Mouse (Mus musculus): ENCODE results near the gene B4galnt3. TPM values are rescaled to one million over a fixed set of nuclear protein-coding genes. Genes with fewer than 3 reads are reported as not detected.
"Not testable (repeated sequence)": the region's sequence is repeated elsewhere in the genome, so short reads cannot be mapped to it uniquely, and the experiment has no call there.

The B4galnt3 gene
- polyA plus RNA-seq, 1 experiment from 2014 or later, result 1.3 TPM

- DNase-seq (ENCODE audit: low spot score), result no peak
- H3K36me3 ChIP-seq (ENCODE audit: control insufficient read depth, insufficient read depth, low read length), result no peaks in the 10 kb centered on the region
- H3K4me1 ChIP-seq (ENCODE audit: control insufficient read depth, insufficient read depth, low read length), result no peaks in the 10 kb centered on the region
- H3K4me2 ChIP-seq (ENCODE audit: low read depth, low read length), result no peak overlapping the region
- no peak for ATAC-seq (ENCODE audit: low read depth)
- no peak overlapping the region for H3K27ac ChIP-seq (replicated peaks; ENCODE audit: low read depth, low read length)
- H3K27me3 ChIP-seq (replicated peaks; ENCODE audit: control insufficient read depth, insufficient read depth, low read length), result no peaks in the 10 kb centered on the region
- H3K4me3 ChIP-seq (ENCODE audit: low read depth, low read length), result no peak overlapping the region
- WGBS, result 55% methylated on average over 3 of the region's 3 CpGs
- H3K9me3 ChIP-seq (ENCODE audit: control insufficient read depth, low read length), result no peaks in the 10 kb centered on the region
- no peak overlapping the region for H3K9ac ChIP-seq (ENCODE audit: low read depth, low read length)
Observed at GRCm38 (mm10) chr6:120309787-120310186, 15.4 kb upstream of the B4galnt3 start.

DNA sequence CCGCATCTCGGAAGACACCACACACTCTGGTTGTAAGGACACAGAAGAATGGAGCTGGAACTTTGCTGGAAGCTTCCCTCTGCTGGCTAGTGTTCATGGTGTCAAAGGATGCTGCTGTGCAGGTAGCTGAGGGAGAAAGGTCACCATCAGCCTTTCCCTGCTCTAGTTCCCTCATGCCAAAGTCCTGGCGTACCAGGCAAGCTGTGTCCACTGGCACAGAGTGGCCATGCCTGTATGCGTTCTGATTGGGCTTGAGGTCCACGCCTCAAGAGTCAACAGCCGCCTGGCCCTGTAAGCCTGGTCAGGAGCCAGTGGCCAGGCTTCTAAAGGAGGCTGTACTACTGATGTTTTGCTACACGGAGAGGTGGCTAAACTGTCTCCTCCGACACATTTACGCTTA is 15.0 kb upstream of the B4galnt3 start:
- Histone ChIP-seq H3K9ac (ENCODE audit: low read depth, low read length) (no peak overlapping the region), H3K4me2 (ENCODE audit: low read depth, low read length) (no peak overlapping the region), H3K27ac (replicated peaks; ENCODE audit: low read depth, low read length) (no peak overlapping the region), H3K36me3 (ENCODE audit: control insufficient read depth, insufficient read depth, low read length) (no peaks in the 10 kb centered on the region), H3K9me3 (ENCODE audit: control insufficient read depth, low read length) (no peaks in the 10 kb centered on the region), H3K4me3 (ENCODE audit: low read depth, low read length) (no peak overlapping the region), H3K4me1 (ENCODE audit: control insufficient read depth, insufficient read depth, low read length) (no peaks in the 10 kb centered on the region), H3K27me3 (replicated peaks; ENCODE audit: control insufficient read depth, insufficient read depth, low read length) (no peaks in the 10 kb centered on the region)
- 72% methylated on average over 9 of the region's 9 CpGs for WGBS
- DNase-seq (ENCODE audit: low spot score) (no peak), ATAC-seq (ENCODE audit: low read depth) (no peak)

DNA sequence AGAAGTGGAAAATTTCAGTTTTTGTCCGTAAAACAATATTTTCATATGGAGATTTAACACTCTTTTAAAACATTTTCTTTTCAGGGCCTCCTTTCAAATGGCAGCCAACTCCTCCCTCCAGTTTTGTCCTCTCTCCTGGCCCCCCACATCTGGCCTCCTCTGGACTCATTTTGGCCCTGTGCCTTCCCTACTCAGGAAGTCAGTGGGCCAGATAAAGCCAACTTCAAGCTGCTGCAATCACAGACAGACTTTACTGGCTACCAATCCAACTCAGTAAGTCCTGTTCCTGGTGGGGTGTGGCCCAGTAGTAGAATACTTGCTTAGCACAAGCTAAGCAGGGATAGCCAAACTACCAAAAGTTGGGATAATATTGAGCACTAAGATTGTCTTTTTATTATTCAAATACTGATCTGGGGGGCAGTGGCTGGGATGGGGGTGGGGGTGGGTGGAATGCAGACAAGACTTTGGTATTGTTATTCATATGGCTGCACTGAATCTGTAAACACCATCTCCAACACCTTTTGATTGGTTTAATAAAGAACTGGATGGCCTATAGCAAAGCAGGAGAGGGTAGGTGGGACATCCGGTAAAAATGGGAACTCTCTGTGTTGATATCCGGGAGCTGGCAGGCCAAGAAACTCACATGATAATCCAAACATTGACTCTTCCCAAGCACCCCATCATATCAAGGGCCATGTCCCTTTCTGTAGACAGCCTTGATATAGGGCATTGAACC is 12.7 kb upstream of the B4galnt3 start:
- no peaks in the 10 kb centered on the region for H3K36me3 ChIP-seq (ENCODE audit: control insufficient read depth, insufficient read depth, low read length)
- H3K9me3 ChIP-seq (ENCODE audit: control insufficient read depth, low read length), result no peaks in the 10 kb centered on the region
- no peak overlapping the region for H3K4me3 ChIP-seq (ENCODE audit: low read depth, low read length)
- H3K27ac ChIP-seq (replicated peaks; ENCODE audit: low read depth, low read length), result no peak overlapping the region
- H3K4me1 ChIP-seq (ENCODE audit: control insufficient read depth, insufficient read depth, low read length), result no peaks in the 10 kb centered on the region
- DNase-seq (ENCODE audit: low spot score) (no peak), ATAC-seq (ENCODE audit: low read depth) (no peak)
- H3K27me3 ChIP-seq (replicated peaks; ENCODE audit: control insufficient read depth, insufficient read depth, low read length), result no peaks in the 10 kb centered on the region
- WGBS, result 80% methylated on average over 3 of the region's 3 CpGs
- no peak overlapping the region for H3K4me2 ChIP-seq (ENCODE audit: low read depth, low read length)
- no peak overlapping the region for H3K9ac ChIP-seq (ENCODE audit: low read depth, low read length)

- no peaks in the 10 kb centered on the region for H3K9me3 ChIP-seq (ENCODE audit: control insufficient read depth, low read length)
- peak overlapping the region; percentile 43 for H3K9ac ChIP-seq (ENCODE audit: low read depth, low read length)
- peak overlapping the region; percentile 27; the same call in 1 of the 2 replicates for H3K4me3 ChIP-seq (ENCODE audit: low read depth, low read length)
- WGBS, result 11% methylated on average over 16 of the region's 16 CpGs
- peak overlapping the region; percentile 51 for H3K4me2 ChIP-seq (ENCODE audit: low read depth, low read length)
- H3K27me3 ChIP-seq (replicated peaks; ENCODE audit: control insufficient read depth, insufficient read depth, low read length), result no peaks in the 10 kb centered on the region
- H3K36me3 ChIP-seq (ENCODE audit: control insufficient read depth, insufficient read depth, low read length), result no peaks in the 10 kb centered on the region
- no peaks in the 10 kb centered on the region for H3K4me1 ChIP-seq (ENCODE audit: control insufficient read depth, insufficient read depth, low read length)
- peak overlapping the region; percentile 45 for H3K27ac ChIP-seq (replicated peaks; ENCODE audit: low read depth, low read length)
- DNase-seq (ENCODE audit: low spot score), result peak; percentile 57
- peak; percentile 45; the same call in 1 of the 2 replicates for ATAC-seq (ENCODE audit: low read depth)
Observed at GRCm38 (mm10) chr6:120302755-120303316, 8.5 kb upstream of the B4galnt3 start.

GRCm38 (mm10) chr6:120301137-120301536 is 6.8 kb upstream of the B4galnt3 start:
- no peaks in the 10 kb centered on the region for H3K27me3 ChIP-seq (replicated peaks; ENCODE audit: control insufficient read depth, insufficient read depth, low read length)
- H3K27ac ChIP-seq (replicated peaks; ENCODE audit: low read depth, low read length), result no peak overlapping the region
- ATAC-seq (ENCODE audit: low read depth) (0 out of 2 replicates have a peak, but pooled peaks have one; percentile 48), DNase-seq (ENCODE audit: low spot score) (peak; percentile 83)
- no peaks in the 10 kb centered on the region for H3K4me1 ChIP-seq (ENCODE audit: control insufficient read depth, insufficient read depth, low read length)
- H3K4me3 ChIP-seq (ENCODE audit: low read depth, low read length), result no peak overlapping the region
- no peak overlapping the region for H3K9ac ChIP-seq (ENCODE audit: low read depth, low read length)
- 24% methylated on average over 6 of the region's 6 CpGs for WGBS
- H3K4me2 ChIP-seq (ENCODE audit: low read depth, low read length), result no peak overlapping the region
- no peaks in the 10 kb centered on the region for H3K36me3 ChIP-seq (ENCODE audit: control insufficient read depth, insufficient read depth, low read length)
- no peaks in the 10 kb centered on the region for H3K9me3 ChIP-seq (ENCODE audit: control insufficient read depth, low read length)

DNA sequence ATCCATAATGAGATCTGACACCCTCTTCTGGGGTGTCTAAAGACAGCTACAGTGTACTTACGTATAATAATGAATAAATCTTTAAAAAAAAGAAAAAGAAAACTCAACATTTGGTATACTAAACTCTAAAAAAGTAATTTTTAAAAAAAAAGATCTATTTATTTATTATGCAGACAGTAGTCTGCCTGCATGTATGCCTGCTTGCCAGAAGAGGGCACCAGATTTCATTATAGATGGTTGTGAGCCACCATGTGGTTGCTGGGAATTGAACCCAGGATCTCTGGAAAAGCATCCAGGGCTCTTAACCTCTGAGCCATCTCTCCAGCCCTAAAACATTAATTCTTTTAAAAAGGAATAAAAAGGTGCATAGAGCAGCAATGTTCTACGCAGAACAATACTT is 2.2 kb upstream of the B4galnt3 start:
- H3K4me3 ChIP-seq (ENCODE audit: low read depth, low read length); H3K9me3 ChIP-seq (ENCODE audit: control insufficient read depth, low read length); H3K9ac ChIP-seq (ENCODE audit: low read depth, low read length); ATAC-seq (ENCODE audit: low read depth); H3K27me3 ChIP-seq (replicated peaks; ENCODE audit: control insufficient read depth, insufficient read depth, low read length); H3K4me1 ChIP-seq (ENCODE audit: control insufficient read depth, insufficient read depth, low read length); H3K4me2 ChIP-seq (ENCODE audit: low read depth, low read length); DNase-seq (ENCODE audit: low spot score); H3K36me3 ChIP-seq (ENCODE audit: control insufficient read depth, insufficient read depth, low read length); H3K27ac ChIP-seq (replicated peaks; ENCODE audit: low read depth, low read length): not testable (repeated sequence)
- 84% methylated on average over 2 of the region's 2 CpGs for WGBS

DNA sequence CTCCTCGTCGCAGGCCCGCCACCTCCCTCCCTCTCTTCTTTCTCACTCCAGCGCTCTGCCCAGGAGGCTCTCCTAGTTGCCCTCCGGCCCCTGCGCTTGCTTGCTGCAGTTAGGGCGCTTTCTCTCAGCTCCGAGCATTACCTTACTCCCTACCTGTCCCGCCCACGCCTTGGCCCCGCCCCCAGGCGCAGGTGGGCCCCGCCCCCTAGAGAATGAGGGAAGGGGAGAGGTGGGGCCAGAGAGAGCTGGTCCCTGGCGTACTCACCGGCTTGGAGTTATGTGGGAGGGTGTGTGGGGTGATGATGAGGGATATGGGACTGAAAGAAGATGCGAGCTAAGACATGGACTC is 400 bp upstream of the B4galnt3 start:
- H3K27ac ChIP-seq (replicated peaks; ENCODE audit: low read depth, low read length), result peak overlapping the region; percentile 61

GRCm38 (mm10) chr6:120291396-120292009 is 2.9 kb downstream of the B4galnt3 start:
- no peak overlapping the region for H3K4me3 ChIP-seq (ENCODE audit: low read depth, low read length)
- no peak overlapping the region for H3K4me2 ChIP-seq (ENCODE audit: low read depth, low read length)
- H3K9ac ChIP-seq (ENCODE audit: low read depth, low read length), result no peak overlapping the region
- no peaks in the 10 kb centered on the region for H3K9me3 ChIP-seq (ENCODE audit: control insufficient read depth, low read length)
- H3K27me3 ChIP-seq (replicated peaks; ENCODE audit: control insufficient read depth, insufficient read depth, low read length), result peaks cover 9% of the 10 kb centered on the region; the same call in 1 of the 2 replicates
- peaks cover 4% of the 10 kb centered on the region; the same call in 1 of the 2 replicates for H3K4me1 ChIP-seq (ENCODE audit: control insufficient read depth, insufficient read depth, low read length)
- WGBS, result 87% methylated on average over 7 of the region's 7 CpGs
- ATAC-seq (ENCODE audit: low read depth) (no peak), DNase-seq (ENCODE audit: low spot score) (peak; percentile 40)
- H3K36me3 ChIP-seq (ENCODE audit: control insufficient read depth, insufficient read depth, low read length), result no peaks in the 10 kb centered on the region
- no peak overlapping the region for H3K27ac ChIP-seq (replicated peaks; ENCODE audit: low read depth, low read length)

More for the DNA sequence above, 400 bp upstream of the B4galnt3 start:
- Histone ChIP-seq H3K4me1 (ENCODE audit: control insufficient read depth, insufficient read depth, low read length) (peaks cover 4% of the 10 kb centered on the region; the same call in 1 of the 2 replicates), H3K4me2 (ENCODE audit: low read depth, low read length) (peak overlapping the region; percentile 98), H3K9ac (ENCODE audit: low read depth, low read length) (peak overlapping the region; percentile 68), H3K9me3 (ENCODE audit: control insufficient read depth, low read length) (no peaks in the 10 kb centered on the region), H3K36me3 (ENCODE audit: control insufficient read depth, insufficient read depth, low read length) (no peaks in the 10 kb centered on the region), H3K27me3 (replicated peaks; ENCODE audit: control insufficient read depth, insufficient read depth, low read length) (peaks cover 9% of the 10 kb centered on the region; the same call in 1 of the 2 replicates), H3K4me3 (ENCODE audit: low read depth, low read length) (peak overlapping the region; percentile 71)
- WGBS, result under 1% methylated on average over 16 of the region's 16 CpGs
- DNase-seq (ENCODE audit: low spot score), result peak; percentile 65
- ATAC-seq (ENCODE audit: low read depth), result peak; percentile 84
